Mouse (Mus musculus) erythroblast, adult 5-6 weeks (primary cell): ENCODE measurements around the gene Cdx4. TPM values are rescaled to one million over a fixed set of nuclear protein-coding genes. Genes with fewer than 3 reads are reported as not detected.

ENCODE experiments used
- ATAC-seq: replicated peaks from 2 replicates; pipeline ENCODE4 v1.8.0; 2016; ENCODE audit warnings: moderate number of reproducible peaks, mild to moderate bottlenecking, moderate TSS enrichment, inconsistent platforms; ENCODE audit not compliant: poor library complexity, low FRiP score, severe bottlenecking
- total RNA-seq, 2 experiments: library from RNA; stranded (forward) in 1 of 2; stranded (reverse) in 1 of 2; fragments of 150-400 nt in 1 of 2; fragments of 200-764, 138-1000 nt in 1 of 2; gene quantifications; 2 replicates each; pipeline versions ENCODE4 v1.2.3 to v1.2.4; 2015 to 2017; ENCODE audit warnings: low replicate concordance in 2 of 2

Gene Cdx4
- total RNA-seq (2015; ENCODE audit: low replicate concordance) (not detected in 2 replicates), total RNA-seq (2017; ENCODE audit: low replicate concordance) (not detected in 2 replicates)

DNA sequence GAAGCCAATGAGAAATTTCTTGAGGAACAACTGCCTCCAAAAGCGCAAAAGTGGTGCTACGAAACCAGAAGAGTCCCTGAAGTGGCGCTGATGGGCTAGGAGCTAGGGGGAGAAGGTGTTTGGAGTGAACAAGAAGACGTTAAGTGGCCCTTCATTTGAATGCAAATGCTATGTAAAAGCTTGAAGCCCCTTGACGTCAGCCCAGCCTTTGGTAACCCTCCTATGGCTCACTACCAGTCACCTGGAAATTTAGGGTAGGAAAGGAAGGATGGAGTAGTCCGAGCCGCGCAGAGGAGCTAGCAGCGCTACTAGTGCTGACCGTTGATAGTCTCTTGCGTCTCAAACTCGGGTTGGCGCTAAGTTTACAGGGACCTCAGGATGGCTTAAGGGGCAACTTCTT lies at the start of gene Cdx4:
Cdx4 (plus strand) TSS at position 253 of the 400 bp plus-strand sequence.
- ATAC-seq = no peak

DNA sequence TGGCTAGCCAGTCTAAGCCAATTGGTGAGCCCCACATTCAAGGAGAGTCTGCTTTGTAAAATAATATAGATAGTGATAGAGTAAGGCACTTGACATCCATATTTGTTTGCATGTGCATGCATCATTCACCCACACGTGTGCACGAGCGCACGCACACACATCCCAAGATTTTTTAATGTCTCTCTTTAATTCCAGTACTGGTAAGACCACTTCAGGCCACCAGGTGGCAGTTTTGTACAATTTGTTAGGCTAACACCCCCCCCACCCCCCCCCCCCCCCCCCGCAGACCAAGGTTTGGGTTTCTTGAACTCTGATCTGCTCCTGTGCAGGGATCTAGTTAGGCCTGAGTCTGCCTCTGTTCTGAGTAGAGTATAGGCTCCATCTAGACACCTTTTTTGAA lies 46.9 kb upstream of the Cdx4 start:
- ATAC-seq = no peak

DNA sequence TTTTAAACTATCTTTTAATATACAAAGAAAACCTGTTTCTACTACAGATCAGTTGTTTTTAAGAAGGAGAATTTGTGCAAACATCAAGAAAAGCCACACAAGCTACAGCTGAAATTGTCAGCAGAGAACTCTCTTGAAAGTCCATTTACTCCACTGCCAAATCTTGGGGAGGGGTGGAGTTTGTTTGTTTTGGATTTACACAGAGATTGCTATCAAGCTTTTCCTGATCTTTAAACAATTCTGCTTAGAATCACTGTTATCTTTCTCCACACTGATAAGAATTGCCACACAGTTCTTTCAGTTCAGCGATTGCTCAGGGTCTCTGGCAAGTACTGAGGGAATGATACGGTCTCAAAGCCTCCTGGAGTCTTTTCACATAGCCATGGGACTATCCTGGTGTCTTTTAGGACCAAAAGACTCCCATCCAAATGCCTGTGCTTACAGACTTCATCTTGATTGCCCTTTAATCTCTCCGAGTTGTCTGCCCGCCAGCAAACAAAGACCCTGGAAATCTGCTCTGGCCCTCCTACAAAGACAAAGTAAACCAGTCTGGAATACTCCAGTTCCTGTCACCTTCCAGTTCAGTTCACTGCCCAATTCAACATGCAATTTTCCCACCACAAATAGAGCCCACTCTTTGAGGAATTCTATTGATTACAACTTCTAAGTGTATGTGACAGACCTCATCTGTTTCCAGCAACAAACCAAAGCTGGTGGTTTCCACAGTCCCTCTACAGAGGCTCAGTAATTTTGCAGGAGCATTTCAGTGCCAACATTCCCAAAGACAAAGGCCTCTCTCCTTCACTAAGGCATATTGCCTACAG lies 34.1 kb upstream of the Cdx4 start:
- ATAC-seq = no peak

DNA sequence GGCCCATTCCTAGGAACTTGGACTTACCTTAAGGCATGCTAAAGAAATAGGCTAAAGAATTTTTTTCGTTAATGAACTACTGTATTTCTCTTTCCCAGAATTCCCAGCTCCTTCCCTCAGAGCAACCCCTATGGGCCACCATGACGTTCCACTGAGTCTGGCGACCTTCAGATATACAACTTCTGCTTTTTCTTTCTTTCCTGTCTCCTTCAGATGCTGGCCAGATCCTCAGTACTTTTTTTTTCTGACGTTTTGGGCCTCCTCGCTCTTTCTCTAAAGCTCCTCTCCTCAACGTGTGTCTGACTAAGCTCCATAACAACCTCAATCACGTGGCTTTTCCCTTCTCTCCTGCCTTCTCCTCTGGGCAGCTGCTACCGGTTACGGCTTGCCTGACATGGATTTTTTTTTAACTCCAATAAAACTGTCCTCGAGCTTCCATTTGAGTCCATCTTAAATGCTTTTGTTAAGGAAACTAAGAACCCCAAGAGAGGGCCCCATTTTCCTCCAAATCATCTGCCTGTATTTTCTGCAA lies 33.3 kb upstream of the Cdx4 start:
- ATAC-seq = no peak

DNA sequence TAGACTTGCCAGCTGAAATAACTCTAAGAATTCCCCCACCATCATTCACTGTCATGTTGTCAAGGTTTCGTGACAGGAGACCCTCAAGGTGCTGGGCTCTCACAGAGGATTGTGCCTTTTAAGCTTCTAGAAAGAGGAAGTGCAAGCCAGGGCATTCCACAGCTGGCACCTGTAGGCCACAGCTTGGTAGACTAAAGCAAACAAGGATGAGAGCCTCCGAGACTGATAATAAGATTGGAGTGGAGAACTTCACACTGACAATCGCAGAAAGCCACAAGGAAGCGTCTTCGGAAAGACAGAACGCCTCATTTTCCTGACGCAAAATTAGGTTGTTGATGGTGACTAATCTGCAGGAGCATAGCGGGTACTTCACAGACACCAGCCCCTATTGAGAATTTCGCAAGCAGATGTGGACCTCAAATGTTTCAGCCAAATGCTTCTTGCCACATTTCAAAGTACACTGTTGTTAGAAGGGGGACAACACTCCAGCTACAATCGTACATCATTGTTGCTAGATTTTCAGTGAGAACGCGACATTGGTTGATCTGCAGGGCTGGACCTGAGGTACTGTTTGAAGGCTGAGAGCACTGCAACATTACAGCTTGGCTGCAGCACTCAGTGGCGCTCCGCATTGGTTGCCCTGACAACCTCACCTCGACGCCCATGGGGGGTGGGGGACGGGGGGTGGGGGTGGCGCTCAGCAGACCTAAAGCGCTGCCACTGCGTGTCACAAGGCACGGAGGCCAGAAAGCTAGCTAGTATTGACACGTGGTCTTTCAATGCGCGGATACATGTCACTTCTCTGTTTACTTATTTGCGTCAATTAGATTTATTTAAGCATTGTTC lies 32.5 kb upstream of the Cdx4 start:
- no peak for ATAC-seq

DNA sequence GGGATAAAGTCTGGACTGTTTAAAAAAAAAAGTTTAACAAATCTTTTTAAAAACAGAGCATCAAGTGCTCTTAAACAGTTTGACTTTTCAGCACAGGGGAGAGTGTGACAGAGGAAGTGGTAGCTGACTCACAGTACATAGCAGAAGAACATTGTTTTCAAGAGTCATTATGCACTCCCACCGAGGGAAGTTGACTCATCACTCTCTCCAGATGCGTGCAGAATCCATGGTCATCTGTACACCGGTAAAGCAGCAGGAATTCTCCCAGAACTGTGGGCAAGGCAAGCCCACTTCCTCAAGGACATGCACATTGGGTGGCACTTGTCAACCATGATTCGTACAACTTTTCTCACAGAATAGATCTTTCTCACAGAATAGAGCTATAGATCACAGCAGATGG lies 22.3 kb upstream of the Cdx4 start:
- ATAC-seq = no peak

DNA sequence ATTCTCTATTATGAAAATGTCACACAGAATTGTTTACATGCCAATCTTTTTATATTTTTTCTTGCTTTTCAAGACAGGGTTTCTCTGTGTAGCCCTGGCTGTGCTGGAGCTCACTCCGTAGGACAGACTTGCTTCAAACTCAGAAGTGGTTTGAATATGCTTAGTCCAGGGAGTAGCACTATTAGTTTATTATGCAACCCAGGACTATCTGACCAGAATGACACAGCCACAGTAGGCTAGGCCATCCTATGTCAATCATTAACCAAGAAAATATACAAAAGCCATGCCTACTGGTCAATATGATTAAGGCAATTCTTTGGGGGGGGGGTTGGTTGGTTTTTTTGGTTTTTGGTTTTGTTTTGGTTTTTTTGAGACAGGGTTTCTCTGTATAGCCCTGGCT lies 12.9 kb upstream of the Cdx4 start:
- no peak for ATAC-seq

DNA sequence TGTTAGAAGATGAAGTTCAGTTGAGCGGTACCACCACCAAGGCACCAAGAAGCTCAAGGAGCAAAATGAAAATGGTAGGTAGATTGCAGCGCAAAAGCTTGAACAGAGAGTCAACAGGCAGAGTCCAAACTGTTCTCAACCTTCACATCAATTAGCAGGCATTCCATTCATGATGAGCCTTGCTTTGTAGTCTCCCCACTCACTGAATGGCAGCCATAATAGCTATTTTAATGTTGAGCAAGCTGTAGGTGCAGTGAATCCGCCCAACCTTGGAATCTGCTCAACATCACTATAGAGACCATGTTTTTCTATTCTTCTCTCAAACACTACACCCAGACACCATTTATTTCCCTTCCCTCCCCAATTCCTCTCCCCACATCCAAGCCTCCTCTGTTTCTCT lies 9.5 kb upstream of the Cdx4 start:
- no peak for ATAC-seq

DNA sequence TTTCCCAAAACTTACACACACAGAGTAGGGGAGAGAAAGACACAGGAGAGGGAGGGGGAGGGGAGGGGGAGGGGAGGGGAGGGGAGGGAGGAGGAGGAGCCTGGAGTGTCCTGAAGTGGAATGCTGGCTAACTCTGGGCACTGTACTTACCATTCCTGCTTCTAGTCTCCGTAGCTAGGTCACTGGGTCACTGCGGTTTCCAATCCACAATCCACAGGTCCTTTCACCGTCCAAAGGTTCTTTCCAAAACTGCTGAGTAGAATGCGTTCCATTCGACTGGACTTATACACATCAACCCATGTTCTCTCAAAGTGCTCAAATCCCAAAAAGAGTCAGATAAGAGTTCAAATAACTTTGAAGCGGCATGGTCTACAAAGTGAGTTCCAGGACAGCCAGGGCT lies 7.1 kb upstream of the Cdx4 start:
- ATAC-seq = no peak

DNA sequence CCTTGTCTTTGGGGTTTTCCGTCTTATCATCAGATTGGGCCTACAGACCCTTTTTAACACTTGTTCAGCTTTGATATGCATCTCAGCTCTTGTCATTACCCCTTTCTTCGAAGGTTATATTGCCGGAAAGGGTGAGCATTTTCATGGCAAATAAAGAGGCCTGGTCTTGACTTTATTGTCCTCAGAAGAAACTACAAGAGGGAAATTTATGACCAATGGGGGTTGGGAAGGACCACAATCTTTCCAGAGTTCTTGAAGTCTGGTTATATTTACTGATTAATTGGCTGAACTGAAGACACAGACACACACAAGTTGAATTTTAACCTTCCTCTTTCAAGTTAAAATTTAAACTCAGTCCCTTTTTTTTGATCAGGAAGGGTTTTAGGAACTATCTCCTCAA lies 4.7 kb downstream of the Cdx4 start:
- ATAC-seq = no peak

DNA sequence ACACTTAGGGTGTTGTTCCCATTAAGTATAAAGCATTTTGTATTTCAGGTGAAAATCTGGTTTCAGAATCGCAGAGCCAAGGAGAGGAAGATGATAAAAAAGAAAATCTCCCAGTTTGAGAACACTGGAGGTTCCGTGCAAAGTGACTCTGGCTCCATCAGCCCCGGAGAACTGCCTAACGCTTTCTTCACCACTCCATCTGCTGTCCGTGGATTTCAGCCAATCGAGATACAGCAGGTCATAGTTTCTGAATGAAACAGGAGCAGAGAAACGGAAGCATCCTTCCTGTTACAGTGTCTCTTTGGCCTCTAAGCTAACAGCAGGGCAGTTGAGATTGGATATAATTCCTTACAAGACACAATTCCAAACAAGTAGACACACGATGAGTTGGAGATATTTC lies 8.2 kb downstream of the Cdx4 start:
- no peak for ATAC-seq

DNA sequence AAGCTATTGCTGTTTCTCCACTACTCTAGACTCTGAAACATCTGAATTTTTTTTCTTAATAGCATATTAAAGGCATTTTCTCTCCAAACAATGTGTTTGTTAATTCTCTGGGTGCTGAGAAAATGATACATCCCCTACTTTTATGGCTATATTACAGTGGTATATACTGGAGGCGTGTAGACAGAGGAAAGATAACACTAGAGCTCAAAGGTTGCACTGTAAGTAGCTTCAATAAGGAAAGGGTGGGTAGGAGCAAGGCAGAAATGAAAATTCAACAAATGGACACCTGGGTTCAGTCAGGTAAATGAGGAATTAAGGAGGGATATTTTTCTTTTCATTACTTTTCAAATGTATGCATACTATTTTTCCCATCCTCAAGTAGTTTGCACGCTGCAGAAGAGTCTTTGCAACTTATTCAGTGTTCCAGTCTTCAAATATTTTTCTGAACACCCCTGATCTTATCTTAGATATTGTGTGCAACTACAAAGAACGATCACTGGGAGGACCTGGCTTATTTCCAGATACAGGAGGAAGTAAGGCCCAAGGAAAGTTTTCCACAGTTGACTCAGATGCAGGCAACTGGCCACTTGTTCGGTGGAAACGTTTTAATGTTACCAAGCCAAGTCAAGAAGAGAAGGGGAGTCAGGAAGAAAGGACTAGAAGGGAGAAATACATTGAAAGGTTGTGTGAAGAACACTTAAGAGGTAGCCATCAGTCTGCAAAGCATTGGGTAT lies 10.1 kb downstream of the Cdx4 start:
- no peak for ATAC-seq

DNA sequence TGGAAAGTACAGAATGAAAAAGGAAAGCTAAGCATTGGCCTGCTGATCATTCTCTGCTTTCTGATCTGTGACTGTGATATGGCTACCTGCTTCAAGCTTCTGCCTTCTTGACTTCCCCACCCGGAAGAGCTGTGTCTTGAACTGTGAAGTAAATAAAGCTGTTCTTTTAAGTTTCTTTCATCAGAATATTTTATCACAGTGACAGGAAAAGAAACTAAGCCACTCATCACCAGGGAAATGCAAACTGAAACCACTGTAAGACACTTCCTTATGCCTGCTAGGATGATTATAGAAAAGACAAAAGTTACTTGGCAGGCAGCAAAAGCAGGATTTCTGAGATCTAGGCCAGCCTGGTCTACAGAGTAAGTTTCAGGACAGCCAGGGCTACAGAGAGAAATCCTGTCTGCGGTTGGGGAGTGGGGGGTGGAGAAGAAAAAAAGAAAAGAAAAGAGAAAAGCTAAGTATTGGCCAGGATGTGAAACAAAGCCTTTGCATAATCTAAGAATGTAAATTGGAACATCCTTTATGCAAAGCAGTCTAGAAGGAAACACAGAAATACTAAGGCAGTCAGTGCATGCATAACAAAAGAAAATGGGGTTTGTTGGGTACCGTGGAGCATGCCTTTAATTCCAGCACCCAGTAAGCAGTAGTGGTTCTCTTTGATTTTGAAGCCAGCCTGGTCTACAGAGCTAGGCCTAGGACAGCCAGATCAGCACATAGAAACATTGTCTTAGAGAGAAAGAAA lies 20.3 kb downstream of the Cdx4 start:
- no peak for ATAC-seq

DNA sequence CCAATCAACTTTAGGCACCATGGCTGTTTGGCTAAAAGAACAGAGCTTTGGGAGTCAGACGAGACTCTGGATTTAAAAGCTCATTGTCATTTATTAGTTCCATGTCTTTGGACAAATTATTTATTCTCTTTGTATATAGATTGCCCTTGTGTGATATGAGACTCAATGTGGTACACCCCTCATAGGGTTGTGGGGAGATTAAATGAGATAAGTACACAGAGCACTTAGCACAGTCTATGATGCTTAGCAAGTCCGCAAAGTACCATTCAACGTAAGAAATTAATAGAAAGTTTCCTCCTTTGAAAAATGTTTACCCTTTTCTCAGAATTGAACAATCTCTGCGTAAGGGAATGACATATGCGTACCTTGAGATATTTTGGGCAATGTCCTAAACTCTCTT lies 34.6 kb downstream of the Cdx4 start:
- no peak for ATAC-seq

DNA sequence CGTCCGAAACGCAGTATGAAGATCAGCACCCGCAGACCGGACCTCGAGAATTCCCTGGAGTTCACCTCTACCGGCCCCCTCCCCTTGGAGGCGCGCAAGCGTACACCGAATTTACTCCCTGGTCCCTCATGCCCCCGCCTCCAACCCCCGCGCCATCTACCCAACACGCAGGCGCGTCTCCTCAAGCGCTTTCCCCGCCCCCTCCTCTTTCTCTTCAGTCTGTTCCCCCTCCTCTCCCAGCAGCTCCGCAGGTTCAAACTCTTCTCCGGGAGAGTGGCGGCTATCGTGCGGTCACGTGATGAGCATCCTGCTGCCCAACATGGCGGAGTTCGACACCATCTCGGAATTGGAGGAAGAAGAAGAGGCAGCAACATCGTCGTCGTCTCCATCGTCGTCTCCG lies 35.1 kb downstream of the Cdx4 start, which contains the start of gene Chic1:
Chic1 (plus strand) TSS at position 190 of the 400 bp plus-strand sequence.
- no peak for ATAC-seq

DNA sequence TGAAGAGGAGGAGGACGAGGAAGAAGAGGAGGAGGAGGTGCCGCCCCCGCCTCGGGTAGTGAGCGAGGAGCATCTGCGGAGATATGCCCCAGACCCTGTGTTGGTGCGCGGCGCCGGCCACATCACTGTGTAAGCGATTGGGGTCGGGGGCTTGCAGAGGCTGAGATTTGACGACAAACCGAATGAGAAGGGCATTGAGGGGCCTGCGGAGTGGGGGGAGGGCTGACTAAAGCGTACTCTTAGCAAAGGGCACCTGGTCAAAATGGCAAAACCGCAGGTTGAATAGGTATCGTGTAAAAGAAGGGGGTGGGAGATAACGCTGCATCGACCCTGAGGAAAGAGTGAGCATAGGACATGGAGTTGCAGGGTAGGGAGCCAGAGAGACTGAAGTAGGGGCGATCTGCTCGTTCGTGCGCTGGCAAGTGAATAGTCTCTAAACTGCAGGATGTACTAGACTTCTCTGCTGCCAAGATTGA lies 35.6 kb downstream of the Cdx4 start:
- ATAC-seq = no peak

DNA sequence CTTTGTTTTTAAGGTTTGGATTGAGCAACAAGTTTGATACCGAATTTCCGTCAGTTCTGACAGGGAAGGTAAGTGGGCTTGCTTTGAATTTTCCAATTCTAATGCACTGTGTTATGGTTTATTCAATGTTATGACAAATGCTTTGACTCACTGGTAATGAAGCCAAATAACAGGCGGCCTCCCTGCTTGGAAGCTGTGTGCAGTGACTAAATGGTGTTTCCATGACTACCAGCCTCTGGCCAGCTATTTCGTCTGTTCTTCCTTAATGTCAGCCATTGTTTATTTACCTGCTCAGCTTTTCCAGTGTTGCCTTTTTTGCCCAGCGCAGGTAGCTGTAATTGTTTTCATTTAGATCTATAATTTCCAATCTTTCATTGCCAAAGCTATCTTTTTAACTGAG lies 45.0 kb downstream of the Cdx4 start:
- ATAC-seq = no peak

DNA sequence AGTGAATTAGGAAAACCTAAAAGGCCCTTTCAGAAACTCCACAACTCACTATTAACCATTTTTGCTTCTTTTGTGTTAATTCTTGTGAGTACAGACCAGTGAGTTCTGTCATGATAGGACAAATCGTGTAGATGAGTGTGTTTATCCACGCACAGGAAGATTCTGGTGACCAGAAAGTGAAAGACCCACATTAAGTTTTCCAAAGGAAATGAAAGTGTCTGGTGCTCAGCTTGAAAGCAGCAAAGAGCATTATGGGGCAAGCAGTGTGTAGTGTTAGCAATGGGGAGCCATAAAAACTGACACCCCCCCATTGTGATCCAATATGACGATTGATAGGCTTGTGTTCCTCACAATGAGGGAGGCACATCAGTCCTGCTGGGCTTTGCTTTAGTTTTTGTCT lies 47.5 kb downstream of the Cdx4 start:
- no peak for ATAC-seq

DNA sequence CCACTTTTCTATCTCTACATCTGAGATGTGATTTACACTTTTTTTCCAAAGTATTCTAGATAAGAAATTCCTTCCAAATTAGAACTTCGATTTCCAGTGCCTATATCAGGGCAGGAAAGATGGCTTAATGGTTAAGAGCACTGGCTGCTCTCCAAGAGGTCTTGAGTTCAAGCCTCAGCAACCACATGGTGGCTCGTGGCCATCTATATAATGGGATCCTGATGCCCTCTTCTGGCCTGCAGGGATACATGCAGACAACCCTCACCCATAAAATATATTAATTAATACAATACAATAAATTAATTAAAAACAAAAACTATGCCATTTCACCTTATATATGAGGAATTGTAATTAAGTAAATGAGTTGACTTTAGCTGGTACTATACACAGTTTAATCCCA lies 50.0 kb downstream of the Cdx4 start:
- ATAC-seq = no peak
